Mouse (Mus musculus) ovary, postnatal 36 days (tissue): ENCODE results near the gene Sik1.

ENCODE experiments used
- DNase-seq: peaks from one replicate; pipeline ENCODE4 v3.0.0; 2022; ENCODE audit warnings: low spot score, mixed read lengths

Gene Sik1

GRCm38 (mm10) chr17:31875326-31875930 lies 19.8 kb upstream of the Sik1 start:
- DNase-seq: peak; percentile 3

- DNase-seq: peak; percentile 3
Observed at GRCm38 (mm10) chr17:31874691-31875090, 19.1 kb upstream of the Sik1 start.

- DNase-seq: peak; percentile 33
Observed at GRCm38 (mm10) chr17:31873973-31874372, 18.4 kb upstream of the Sik1 start.

GRCm38 (mm10) chr17:31873185-31873870 lies 17.7 kb upstream of the Sik1 start:
- DNase-seq: peak; percentile 1

- DNase-seq: no peak
Observed at GRCm38 (mm10) chr17:31872826-31873165, 17.2 kb upstream of the Sik1 start.

GRCm38 (mm10) chr17:31871968-31872825 lies 16.6 kb upstream of the Sik1 start:
- DNase-seq: peak; percentile 12

- peak; percentile 4 for DNase-seq
Observed at GRCm38 (mm10) chr17:31870931-31871421, 15.4 kb upstream of the Sik1 start.

- DNase-seq: peak; percentile 0
Observed at GRCm38 (mm10) chr17:31870446-31870845, 14.8 kb upstream of the Sik1 start.

- peak; percentile 1 for DNase-seq
Observed at GRCm38 (mm10) chr17:31868076-31868475, 12.5 kb upstream of the Sik1 start.

- peak; percentile 1 for DNase-seq
Observed at GRCm38 (mm10) chr17:31867061-31867460, 11.5 kb upstream of the Sik1 start.

GRCm38 (mm10) chr17:31865636-31866035 lies 10.0 kb upstream of the Sik1 start:
- peak; percentile 2 for DNase-seq

- DNase-seq: peak; percentile 2
Observed at GRCm38 (mm10) chr17:31864666-31865450, 9.3 kb upstream of the Sik1 start.

GRCm38 (mm10) chr17:31863151-31863815 lies 7.7 kb upstream of the Sik1 start:
- peak; percentile 1 for DNase-seq

- peak; percentile 2 for DNase-seq
Observed at GRCm38 (mm10) chr17:31862136-31862535, 6.5 kb upstream of the Sik1 start.

- peak; percentile 1 for DNase-seq
Observed at GRCm38 (mm10) chr17:31861661-31862060, 6.1 kb upstream of the Sik1 start.

GRCm38 (mm10) chr17:31860856-31861255 lies 5.3 kb upstream of the Sik1 start:
- no peak for DNase-seq

GRCm38 (mm10) chr17:31859367-31859766 lies 3.8 kb upstream of the Sik1 start:
- no peak for DNase-seq

- no peak for DNase-seq
Observed at GRCm38 (mm10) chr17:31858786-31859185, 3.2 kb upstream of the Sik1 start.

GRCm38 (mm10) chr17:31857903-31858426 lies 2.4 kb upstream of the Sik1 start:
- no peak for DNase-seq

GRCm38 (mm10) chr17:31857251-31857650 lies 1.6 kb upstream of the Sik1 start:
- DNase-seq: no peak

- DNase-seq: peak; percentile 78
Observed at GRCm38 (mm10) chr17:31856519-31857160, 1.0 kb upstream of the Sik1 start.
